Mouse (Mus musculus) liver, embryonic 16.5 days (tissue): Measurements from ENCODE around the gene Gm45208. TPM values are rescaled to one million over a fixed set of nuclear protein-coding genes. Genes with fewer than 3 reads are reported as not detected.
"Not testable (repeated sequence)": the region's sequence is repeated elsewhere in the genome, so short reads cannot be mapped to it uniquely, and the experiment has no call there.

Source experiments
- ATAC-seq: fragments of 200-750 bp; cut with Nextera tagmentation; 2 replicates; pipeline ENCODE4 v1.8.0; 2017; ENCODE audit warnings: low read depth, mild to moderate bottlenecking, moderate number of reproducible peaks, moderate library complexity
- H3K27ac ChIP-seq: fragments of 300-500 bp; sonication (generic); 2 replicates; pipeline ENCODE4 v1.5.1; 2014; ENCODE audit warnings: mild to moderate bottlenecking, low read length
- H3K27me3 ChIP-seq: fragments of 300-500 bp; sonication (generic); 2 replicates; pipeline ENCODE4 v1.6.1; 2014; ENCODE audit warnings: low read depth, low read length, mixed read lengths; ENCODE audit not compliant: control insufficient read depth, insufficient read depth
- H3K36me3 ChIP-seq: fragments of 300-500 bp; sonication (generic); 2 replicates; pipeline ENCODE4 v1.6.1; 2014; ENCODE audit warnings: mild to moderate bottlenecking; ENCODE audit not compliant: control insufficient read depth, insufficient read depth
- H3K4me1 ChIP-seq: fragments of 300-500 bp; sonication (generic); 2 replicates; pipeline ENCODE4 v1.6.1; 2014; ENCODE audit warnings: low read depth, low read length, mixed read lengths; ENCODE audit not compliant: control insufficient read depth
- H3K4me2 ChIP-seq: fragments of 300-500 bp; sonication (generic); 2 replicates; pipeline ENCODE4 v1.6.1; 2014; ENCODE audit warnings: low read depth, low read length, mixed read lengths
- H3K4me3 ChIP-seq: fragments of 300-500 bp; sonication (generic); 2 replicates; pipeline ENCODE4 v1.5.1; 2014; ENCODE audit warnings: low read depth, mild to moderate bottlenecking, low read length
- H3K9ac ChIP-seq: fragments of 300-500 bp; sonication (generic); 2 replicates; pipeline ENCODE4 v1.6.1; 2014; ENCODE audit warnings: low read depth, low read length
- H3K9me3 ChIP-seq: fragments of 300-500 bp; sonication (generic); replicated peaks from 2 replicates; pipeline ENCODE4 v1.6.1; 2016; ENCODE audit warnings: low read length; ENCODE audit not compliant: control insufficient read depth
- WGBS: fragments of 180-500 bp; shearing (Covaris S2); extraction: QIAGEN DNeasy Blood & Tissue Kit; methylation state at CpG from one replicate; pipeline ENCODE4 v1.1.7; 2014; ENCODE audit not compliant: insufficient replicate concordance; 5-methylcytosine and 5-hydroxymethylcytosine counted together
- polyA plus RNA-seq: library from polyadenylated mRNA; unstranded; fragments of >200 nt; fragmentation: Nextera tagmentation; extraction: Ambion mirVana; gene quantifications from 2 replicates; pipeline ENCODE4 v1.2.1, GENCODE M21; 2015

The Gm45208 gene
- polyA plus RNA-seq, 1 experiment from 2014 or later, result 0.27 TPM

DNA sequence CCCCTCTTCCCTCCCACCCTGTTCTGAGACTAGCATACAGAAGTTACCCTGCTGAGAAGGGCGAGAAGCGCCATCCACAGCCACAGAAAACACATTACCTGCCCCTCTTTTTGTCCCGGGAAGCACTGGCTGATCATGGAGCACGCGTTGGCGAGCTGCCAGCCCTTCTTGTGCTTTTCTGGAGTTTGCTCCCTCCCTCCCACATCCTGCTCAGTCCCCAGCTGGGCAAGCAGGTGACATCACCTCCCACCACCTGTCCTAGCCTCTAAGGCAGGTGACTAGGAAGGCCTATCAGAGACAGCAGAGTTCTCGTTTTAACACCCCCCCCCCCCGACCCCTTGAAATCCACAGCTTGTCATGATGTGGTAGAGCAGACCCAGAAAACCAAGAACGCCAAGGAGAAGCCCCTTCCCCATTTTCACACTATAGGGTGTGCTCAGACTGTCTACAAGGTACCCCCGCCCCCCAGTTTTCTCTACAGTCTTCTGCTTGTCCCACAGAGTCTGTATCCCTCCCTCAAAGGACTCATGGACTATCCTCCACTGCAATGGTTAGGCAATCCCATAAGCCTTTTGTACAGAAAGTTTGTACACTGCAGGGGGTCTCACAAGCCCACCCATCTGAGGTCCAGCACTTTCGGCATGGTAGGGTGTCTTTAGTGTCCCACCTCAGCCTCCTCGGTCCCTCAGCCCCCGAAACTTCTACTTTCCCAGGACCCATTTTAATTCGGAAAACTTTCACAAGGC lies 17.5 kb downstream of the Gm45208 start:
- no peak overlapping the region for H3K4me2 ChIP-seq
- ATAC-seq, result peak; percentile 78

DNA sequence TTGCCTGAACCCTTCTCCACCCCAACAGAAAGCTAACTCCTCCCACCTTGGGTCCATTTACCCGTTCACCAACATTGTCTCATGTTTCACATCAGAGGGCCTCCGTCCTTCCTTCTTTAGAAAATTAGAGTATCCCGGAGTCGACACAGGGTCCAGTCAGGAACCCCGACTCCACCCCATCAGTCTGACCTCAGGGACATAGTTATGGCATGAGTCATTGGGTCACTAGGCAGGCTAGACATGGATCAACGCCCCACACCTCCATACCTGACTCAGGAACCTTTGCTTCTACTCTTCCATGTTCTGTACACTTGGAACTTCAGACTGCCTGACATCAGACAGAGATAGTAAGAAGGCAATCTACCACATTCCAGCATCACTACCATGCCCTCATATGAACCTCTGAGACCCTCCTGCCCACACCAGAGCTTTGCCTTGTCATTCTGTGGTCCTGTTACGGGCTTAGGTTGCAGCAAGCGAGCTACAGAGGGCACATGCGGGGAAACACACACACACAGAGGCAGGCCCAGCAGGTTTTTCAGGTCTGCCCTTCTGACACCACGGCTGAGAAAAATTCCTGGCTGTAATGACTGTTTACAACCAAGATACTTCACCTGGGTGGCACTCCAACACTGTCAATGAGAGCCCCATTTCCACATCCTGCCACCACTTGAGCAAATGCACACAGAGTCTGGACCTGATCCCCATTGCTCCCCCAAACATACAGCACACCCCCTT lies 18.2 kb downstream of the Gm45208 start:
- ATAC-seq, result peak; percentile 58
- Histone ChIP-seq H3K9me3 (no peaks in the 10 kb centered on the region), H3K4me2 (no peak overlapping the region), H3K27me3 (no peaks in the 10 kb centered on the region), H3K4me3 (no peak overlapping the region), H3K36me3 (no peaks in the 10 kb centered on the region), H3K27ac (no peak overlapping the region), H3K4me1 (no peaks in the 10 kb centered on the region; the same call in 1 of the 2 replicates), H3K9ac (no peak overlapping the region)
- 57% methylated on average over 10 of the region's 10 CpGs for WGBS

More for the DNA sequence above, 17.5 kb downstream of the Gm45208 start:
- no peaks in the 10 kb centered on the region; the same call in 1 of the 2 replicates for H3K4me1 ChIP-seq
- H3K9ac ChIP-seq, result no peak overlapping the region
- no peaks in the 10 kb centered on the region for H3K9me3 ChIP-seq
- H3K36me3 ChIP-seq, result no peaks in the 10 kb centered on the region
- no peak overlapping the region for H3K27ac ChIP-seq
- H3K27me3 ChIP-seq, result no peaks in the 10 kb centered on the region
- 52% methylated on average over 14 of the region's 14 CpGs for WGBS
- H3K4me3 ChIP-seq, result no peak overlapping the region

DNA sequence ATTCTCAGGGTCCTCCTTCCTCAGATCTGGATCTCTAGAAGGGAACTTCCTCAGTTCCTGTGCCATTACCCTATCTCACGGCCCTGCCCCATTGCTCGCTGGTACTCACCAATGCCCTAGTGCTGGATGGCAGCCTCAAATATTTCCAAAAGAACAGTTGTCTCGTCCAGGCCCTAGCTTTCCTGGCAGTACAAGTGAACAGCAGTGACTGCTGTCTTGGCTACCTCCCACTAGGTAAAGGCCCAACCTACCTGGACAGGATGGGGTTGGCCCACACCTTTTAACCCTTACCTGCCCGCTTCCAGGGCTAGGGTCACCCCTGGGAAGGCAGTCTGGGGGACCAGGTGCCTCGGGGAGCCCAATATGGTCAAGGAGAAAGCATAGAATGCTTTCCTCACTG lies 19.1 kb downstream of the Gm45208 start:
- H3K27me3 ChIP-seq, result no peaks in the 10 kb centered on the region
- no peak overlapping the region for H3K9ac ChIP-seq
- H3K4me2 ChIP-seq, result no peak overlapping the region
- no peak overlapping the region for H3K27ac ChIP-seq
- no peaks in the 10 kb centered on the region for H3K36me3 ChIP-seq
- no peak for ATAC-seq
- no peaks in the 10 kb centered on the region; the same call in 1 of the 2 replicates for H3K4me1 ChIP-seq
- WGBS, result 44% methylated on average over 5 of the region's 5 CpGs
- H3K9me3 ChIP-seq, result no peaks in the 10 kb centered on the region
- H3K4me3 ChIP-seq, result peak overlapping the region; percentile 8; the same call in 1 of the 2 replicates

DNA sequence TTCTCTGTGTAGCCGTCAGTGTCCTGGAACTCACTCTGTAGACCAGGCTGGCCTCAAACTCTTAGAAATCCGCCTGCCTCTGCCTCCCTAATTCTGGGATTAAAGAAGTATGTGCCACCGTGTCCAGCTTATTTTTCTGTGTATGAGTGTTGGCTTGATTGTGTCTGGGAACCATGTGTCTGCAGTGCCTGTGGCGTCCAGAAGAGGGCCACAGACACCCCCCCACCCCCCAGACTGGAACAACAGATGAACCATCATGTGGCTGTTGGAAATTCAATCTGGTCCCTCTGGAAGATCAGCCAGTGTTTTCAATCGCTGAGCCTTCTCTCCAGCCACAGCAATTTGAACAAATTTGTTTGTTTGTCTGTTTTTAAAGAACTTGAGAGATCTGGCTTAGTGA lies 21.4 kb downstream of the Gm45208 start:
- H3K36me3 ChIP-seq, result no peaks in the 10 kb centered on the region
- H3K4me3 ChIP-seq, result no peak overlapping the region
- no peaks in the 10 kb centered on the region for H3K9me3 ChIP-seq
- H3K4me2 ChIP-seq, result no peak overlapping the region
- no peaks in the 10 kb centered on the region; the same call in 1 of the 2 replicates for H3K4me1 ChIP-seq
- H3K9ac ChIP-seq, result no peak overlapping the region
- no peak overlapping the region for H3K27ac ChIP-seq
- ATAC-seq, result no peak
- 47% methylated on average over 5 of the region's 5 CpGs for WGBS
- H3K27me3 ChIP-seq, result no peaks in the 10 kb centered on the region

DNA sequence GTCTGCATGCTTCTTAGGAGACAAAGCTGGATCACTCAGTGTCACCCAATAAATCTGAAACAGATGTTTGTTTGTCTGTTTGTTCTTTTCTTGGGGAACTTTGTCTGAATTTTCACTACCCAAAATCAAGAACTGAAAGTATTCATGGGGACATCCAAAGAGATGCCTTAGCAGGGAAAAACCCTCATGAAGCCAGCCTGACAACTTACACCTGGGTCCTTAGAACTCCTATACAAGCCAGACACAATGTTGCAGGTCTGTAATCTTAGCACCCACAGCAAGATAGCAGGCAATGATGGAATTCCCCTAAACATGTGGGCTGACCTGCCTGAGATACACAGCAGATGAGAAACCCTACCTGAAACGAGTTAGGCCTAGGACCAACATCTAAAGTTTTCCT lies 22.9 kb downstream of the Gm45208 start:
- H3K9me3 ChIP-seq, result no peaks in the 10 kb centered on the region
- H3K4me2 ChIP-seq, result no peak overlapping the region
- H3K27ac ChIP-seq, result no peak overlapping the region
- no peaks in the 10 kb centered on the region; the same call in 1 of the 2 replicates for H3K4me1 ChIP-seq
- no peaks in the 10 kb centered on the region for H3K36me3 ChIP-seq
- no peak for ATAC-seq
- no peak overlapping the region for H3K9ac ChIP-seq
- H3K4me3 ChIP-seq, result no peak overlapping the region
- no peaks in the 10 kb centered on the region for H3K27me3 ChIP-seq
- WGBS, result 31% methylated on average over 1 of the region's 1 CpGs

DNA sequence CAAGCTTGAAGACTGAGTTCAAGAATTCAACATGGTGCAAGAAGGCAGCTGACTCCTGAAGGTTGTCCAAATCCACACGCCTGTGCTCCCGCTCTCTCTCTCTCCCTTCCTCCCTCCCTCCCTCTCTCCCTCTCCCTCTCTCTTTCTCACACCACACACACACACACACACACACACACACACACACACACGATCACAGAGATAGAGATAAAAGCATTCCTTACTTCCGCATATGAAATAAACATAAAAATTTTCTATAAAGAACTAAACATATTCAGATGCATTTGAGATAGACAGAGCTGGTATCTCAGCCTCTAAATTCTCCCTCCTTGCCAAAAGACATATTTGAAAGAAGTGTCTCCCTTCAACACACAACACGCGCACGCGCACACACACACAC lies 23.4 kb downstream of the Gm45208 start:
- H3K4me1 ChIP-seq, result no peaks in the 10 kb centered on the region; the same call in 1 of the 2 replicates
- no peak for ATAC-seq
- no peak overlapping the region for H3K27ac ChIP-seq
- no peaks in the 10 kb centered on the region for H3K36me3 ChIP-seq
- no peak overlapping the region for H3K4me2 ChIP-seq
- H3K9me3 ChIP-seq, result no peaks in the 10 kb centered on the region
- no peak overlapping the region for H3K4me3 ChIP-seq
- no peak overlapping the region for H3K9ac ChIP-seq
- H3K27me3 ChIP-seq, result no peaks in the 10 kb centered on the region
- WGBS, result 79% methylated on average over 8 of the region's 8 CpGs

DNA sequence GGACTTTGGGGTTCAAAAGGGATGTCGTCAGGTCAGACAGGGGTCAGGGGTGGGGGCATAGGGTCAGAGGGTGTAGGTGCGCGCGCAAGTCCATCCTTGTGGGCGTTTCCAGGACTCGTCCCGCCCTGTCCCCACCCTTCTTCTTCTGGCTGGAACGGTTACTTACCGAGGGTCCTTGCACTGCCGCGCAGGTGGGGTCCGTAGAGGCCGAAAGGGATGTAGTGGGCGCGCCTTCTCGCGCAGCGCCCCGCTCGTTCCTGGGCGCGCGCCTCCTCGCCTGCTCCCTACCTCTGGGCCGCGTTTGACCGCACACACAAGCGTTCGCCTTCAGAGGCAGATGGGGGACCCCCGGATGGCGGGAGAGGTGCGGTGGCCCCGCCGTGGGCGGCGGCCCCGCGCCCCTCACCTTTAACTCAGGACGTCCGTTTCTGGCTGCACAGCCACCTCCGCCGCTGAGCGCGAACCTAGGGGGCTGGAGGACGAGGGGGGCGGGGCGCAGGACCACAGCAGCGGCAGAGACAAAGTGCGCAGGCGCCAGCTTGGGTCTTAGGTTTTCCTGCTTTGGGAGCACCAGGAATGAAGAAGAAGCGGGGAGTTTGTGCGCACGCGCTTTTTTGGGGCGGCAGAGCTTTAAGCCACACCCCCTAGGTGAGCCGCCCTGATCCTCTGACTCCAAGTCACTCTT lies 28.5 kb downstream of the Gm45208 start, which contains the start of gene Ccdc120:
Gene Ccdc120 (minus strand): TSS at position 474 of the 685 bp plus-strand sequence.
- H3K4me1 ChIP-seq, result no peaks in the 10 kb centered on the region; the same call in 1 of the 2 replicates
- H3K27me3 ChIP-seq, result no peaks in the 10 kb centered on the region
- H3K4me2 ChIP-seq, result peak within 1 kb of the TSS; percentile 77
- no peak within 1 kb of the TSS for H3K27ac ChIP-seq
- H3K9me3 ChIP-seq, result no peaks in the 10 kb centered on the region
- peak within 1 kb of the TSS; percentile 63 for H3K4me3 ChIP-seq
- 0 out of 2 replicates have a peak, but pooled peaks have one; percentile 32 for ATAC-seq
- 11% methylated on average over 56 of the region's 56 CpGs for WGBS
- H3K9ac ChIP-seq, result peak within 1 kb of the TSS; percentile 50; the same call in 1 of the 2 replicates
- H3K36me3 ChIP-seq, result no peaks in the 10 kb centered on the region

DNA sequence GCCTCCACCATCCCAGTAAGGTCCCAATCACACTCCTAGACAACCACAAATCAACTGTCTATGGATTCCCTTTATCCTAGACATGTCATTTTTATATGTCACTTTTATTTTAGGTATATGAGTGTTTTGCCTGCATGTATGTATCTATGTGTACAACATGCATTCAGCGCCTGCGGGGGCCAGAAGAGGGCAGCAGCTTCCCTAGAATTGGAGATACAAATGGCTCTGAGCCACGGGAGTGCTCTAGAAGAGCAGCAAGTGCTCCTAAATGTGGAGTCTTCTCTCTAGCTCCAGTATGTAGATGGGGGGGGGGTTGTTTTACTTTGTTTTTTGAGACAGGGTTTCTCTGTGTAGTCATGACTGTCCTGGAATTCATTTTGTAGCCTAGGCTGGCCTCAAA lies 31.6 kb downstream of the Gm45208 start:
- WGBS, result 23% methylated on average over 3 of the region's 3 CpGs
- H3K9ac ChIP-seq, H3K9me3 ChIP-seq, H3K27ac ChIP-seq, H3K4me3 ChIP-seq, H3K4me1 ChIP-seq, H3K4me2 ChIP-seq, H3K36me3 ChIP-seq, H3K27me3 ChIP-seq, ATAC-seq: not testable (repeated sequence)
